In genomic region chr2:91948151-91948509, GRCm38 (mm10) we compare ENCODE assay signal across 7 mouse cellular contexts. TPM values are rescaled to one million over a fixed set of nuclear protein-coding genes. Genes with fewer than 3 reads are reported as not detected.
DNase-seq lines count a peak whose midpoint lies in the region; ATAC-seq and TF ChIP-seq lines count a peak whose summit lies in the region.

No protein-coding gene starts in this region.

- H3K4me2 ChIP-seq in heart, postnatal 0 days (ENCODE audit: low read depth, low read length): peak overlapping the region; percentile 76
- H3K4me2 ChIP-seq in lung, embryonic 14.5 days: peak overlapping the region; percentile 25; the same call in 1 of the 2 replicates

- H3K9me3 ChIP-seq in G1E (replicated peaks): no peaks in the 10 kb centered on the region
- no peaks in the 10 kb centered on the region for H3K9me3 ChIP-seq in heart, postnatal 0 days (replicated peaks; ENCODE audit: control insufficient read depth, low read length)
- H3K9me3 ChIP-seq in lung, embryonic 14.5 days (ENCODE audit: low read depth, low read length): no peaks in the 10 kb centered on the region

- H3K4me3 ChIP-seq in C2C12 (ENCODE audit: insufficient read depth, poor library complexity, severe bottlenecking) (no peak overlapping the region), G1E (ENCODE audit: low read depth, low read length) (peak overlapping the region; percentile 77)
- H3K4me3 ChIP-seq in heart, postnatal 0 days (ENCODE audit: low read depth, low read length): peak overlapping the region; percentile 6; the same call in 1 of the 2 replicates
- H3K4me3 ChIP-seq in lung, embryonic 14.5 days (ENCODE audit: low read depth, low read length): no peak overlapping the region

- peak; percentile 12; the same call in 1 of the 2 replicates for ATAC-seq in G1E (ENCODE audit: extremely low read depth, insufficient number of reproducible peaks, low FRiP score, poor library complexity, severe bottlenecking)
- no peak for ATAC-seq in heart, postnatal 0 days (ENCODE audit: insufficient read depth, low read depth)
- no peak for ATAC-seq in lung, embryonic 14.5 days (ENCODE audit: insufficient read depth)
- ATAC-seq in frontal cortex, adult (ENCODE audit: low TSS enrichment): no peak

- peak overlapping the region; percentile 44; the same call in 1 of the 2 replicates for H3K9ac ChIP-seq in heart, postnatal 0 days (replicated peaks; ENCODE audit: low read depth, low read length)
- no peak overlapping the region for H3K9ac ChIP-seq in lung, embryonic 14.5 days

- TF ChIP-seq CTCF in C2C12 (IDR thresholded peaks at IDR 0.05; ENCODE audit: control insufficient read depth, insufficient read depth, insufficient read length): no peak
- TF ChIP-seq CTCF in G1E (IDR thresholded peaks at IDR 0.05; ENCODE audit: low read depth, low read length): no peak
- TF ChIP-seq CTCF in heart, postnatal 0 days (IDR thresholded peaks at IDR 0.05; ENCODE audit: low read depth): no peak
- TF ChIP-seq CTCF in lung, embryonic 14.5 days (IDR thresholded peaks at IDR 0.05; ENCODE audit: low read depth): no peak

- DNase-seq in G1E (ENCODE audit: low spot score) (no peak), adipocyte (ENCODE audit: low spot score) (no peak)
- no peak for DNase-seq in heart, postnatal 0 days (ENCODE audit: low spot score)
- DNase-seq in lung, embryonic 14.5 days: no peak
- DNase-seq in right cerebral cortex, adult 18-20 months: no peak

- peaks cover 91% of the 10 kb centered on the region for H3K4me1 ChIP-seq in G1E (ENCODE audit: insufficient read depth, low read depth, low read length)
- H3K4me1 ChIP-seq in heart, postnatal 0 days (ENCODE audit: control insufficient read depth, insufficient read depth): peaks cover 46% of the 10 kb centered on the region
- peaks cover 20% of the 10 kb centered on the region for H3K4me1 ChIP-seq in lung, embryonic 14.5 days (ENCODE audit: insufficient read depth)

- no peaks in the 10 kb centered on the region for H3K27me3 ChIP-seq in C2C12 (ENCODE audit: control insufficient read depth, insufficient read depth, insufficient read length)
- H3K27me3 ChIP-seq in G1E (ENCODE audit: insufficient read depth, low read length): no peaks in the 10 kb centered on the region
- H3K27me3 ChIP-seq in heart, postnatal 0 days (ENCODE audit: control insufficient read depth, insufficient read depth, low read length): no peaks in the 10 kb centered on the region
- no peaks in the 10 kb centered on the region for H3K27me3 ChIP-seq in lung, embryonic 14.5 days (ENCODE audit: insufficient read depth, low read length)

- no peak for TF ChIP-seq EP300 in heart, postnatal 0 days (IDR thresholded peaks at IDR 0.05; ENCODE audit: low read depth)

- peaks cover 72% of the 10 kb centered on the region for H3K79me2 ChIP-seq in C2C12 (ENCODE audit: control insufficient read depth, insufficient read depth)

- H3K27ac ChIP-seq in heart, postnatal 0 days (ENCODE audit: low read depth): peak overlapping the region; percentile 99
- H3K27ac ChIP-seq in lung, embryonic 14.5 days (ENCODE audit: low read depth): peak overlapping the region; percentile 34; the same call in 1 of the 2 replicates

- no peaks in the 10 kb centered on the region for H3K36me3 ChIP-seq in C2C12 (ENCODE audit: control insufficient read depth, insufficient read depth)
- H3K36me3 ChIP-seq in G1E (replicated peaks): peaks cover 78% of the 10 kb centered on the region
- peaks cover 18% of the 10 kb centered on the region for H3K36me3 ChIP-seq in heart, postnatal 0 days (replicated peaks; ENCODE audit: control insufficient read depth, insufficient read depth, low read length)
- peaks cover 10% of the 10 kb centered on the region for H3K36me3 ChIP-seq in lung, embryonic 14.5 days (ENCODE audit: insufficient read depth)

- H3K79me3 ChIP-seq in C2C12 (ENCODE audit: low read depth): peaks cover 19% of the 10 kb centered on the region

- WGBS in heart, postnatal 0 days: 54% methylated on average over 6 of the region's 6 CpGs
- 63% methylated on average over 6 of the region's 6 CpGs for WGBS in lung, embryonic 14.5 days

- peak overlapping the region; percentile 33 for H3ac ChIP-seq in C2C12 (ENCODE audit: control insufficient read depth, insufficient read length, low read depth)

TF ChIP-seq in C2C12, 6 proteins besides CTCF, POLR2A, EP300 and RAD21:
- TF ChIP-seq MYOG (IDR thresholded peaks at IDR 0.05; ENCODE audit: control insufficient read depth, extremely low read depth, insufficient read length) (no peak), USF1 (IDR thresholded peaks at IDR 0.05; ENCODE audit: low read depth) (no peak), MYOD1 (IDR thresholded peaks at IDR 0.05; ENCODE audit: control insufficient read depth, insufficient read length, low read depth) (no peak), FOSL1 (IDR thresholded peaks at IDR 0.05; ENCODE audit: insufficient read depth, low read length, poor library complexity, severe bottlenecking) (no peak), CEBPB (IDR thresholded peaks at IDR 0.05; ENCODE audit: low read depth) (no peak), MAX (IDR thresholded peaks at IDR 0.05) (no peak)

RNA-seq across cellular contexts. Expression of gene Gm9821, which starts 2.6 kb away (rescaled TPM):
- 0.43 TPM for polyA plus RNA-seq in C2C12 (2012; fragmentation: generic; extraction: Trizol)
- total RNA-seq in G1E (2014; fragmentation: Nextera tagmentation): not detected in 2 replicates
- total RNA-seq in G1E (2017): 1.6 and 1.8 TPM in 2 replicates
- polyA plus RNA-seq in G1E (2012): 0.07 and 0.10 TPM in 2 replicates
- not detected in 2 replicates for total RNA-seq in heart, postnatal 0 days (2014; rRNA removed; ENCODE audit: low replicate concordance)
- polyA plus RNA-seq in heart, postnatal 0 days (2015; fragmentation: Nextera tagmentation; extraction: Ambion mirVana): 0.89 and 0.93 TPM in 2 replicates
- 0.34 and 1.1 TPM in 2 replicates for polyA plus RNA-seq in lung, embryonic 14.5 days (2014; fragmentation: Nextera tagmentation; extraction: Ambion mirVana)

RNA-seq across cellular contexts. Expression of gene Mdk, which starts 16.0 kb away (rescaled TPM):
- polyA plus RNA-seq in C2C12 (2012; fragmentation: generic; extraction: Trizol): 0.33 TPM
- total RNA-seq in G1E (2014; fragmentation: Nextera tagmentation): 4.5 and 4.9 TPM in 2 replicates
- 0.76 and 0.81 TPM in 2 replicates for total RNA-seq in G1E (2017)
- polyA plus RNA-seq in G1E (2012): 5.5 and 5.8 TPM in 2 replicates
- total RNA-seq in heart, postnatal 0 days (2014; rRNA removed; ENCODE audit: low replicate concordance): 18.5 and 48.2 TPM in 2 replicates
- polyA plus RNA-seq in heart, postnatal 0 days (2015; fragmentation: Nextera tagmentation; extraction: Ambion mirVana): 100 and 119 TPM in 2 replicates
- polyA plus RNA-seq in lung, embryonic 14.5 days (2014; fragmentation: Nextera tagmentation; extraction: Ambion mirVana): 1,044 and 1,097 TPM in 2 replicates

RNA-seq across cellular contexts. Expression of gene Chrm4, which starts 21.1 kb away (rescaled TPM):
- polyA plus RNA-seq in C2C12 (2012; fragmentation: generic; extraction: Trizol) (0.55 TPM), G1E (2012) (0.04 TPM in 1 of 2 replicates, not detected in the other)
- total RNA-seq in G1E (2014; fragmentation: Nextera tagmentation) (0.60 TPM in 1 of 2 replicates, not detected in the other), G1E (2017) (0.11 and 0.23 TPM in 2 replicates)
- total RNA-seq in heart, postnatal 0 days (2014; rRNA removed; ENCODE audit: low replicate concordance): 0.27 TPM in 1 of 2 replicates, not detected in the other
- polyA plus RNA-seq in heart, postnatal 0 days (2015; fragmentation: Nextera tagmentation; extraction: Ambion mirVana): not detected in 2 replicates
- polyA plus RNA-seq in lung, embryonic 14.5 days (2014; fragmentation: Nextera tagmentation; extraction: Ambion mirVana): 0.22 and 0.33 TPM in 2 replicates

RNA-seq across cellular contexts. Expression of gene Dgkz, which starts 27.5 kb away (rescaled TPM):
- polyA plus RNA-seq in C2C12 (2012; fragmentation: generic; extraction: Trizol): 47.1 TPM
- total RNA-seq in G1E (2014; fragmentation: Nextera tagmentation): 290 and 308 TPM in 2 replicates
- 115 and 146 TPM in 2 replicates for total RNA-seq in G1E (2017)
- polyA plus RNA-seq in G1E (2012): 403 and 416 TPM in 2 replicates
- 77.0 and 77.9 TPM in 2 replicates for total RNA-seq in heart, postnatal 0 days (2014; rRNA removed; ENCODE audit: low replicate concordance)
- 24.0 and 26.2 TPM in 2 replicates for polyA plus RNA-seq in heart, postnatal 0 days (2015; fragmentation: Nextera tagmentation; extraction: Ambion mirVana)
- polyA plus RNA-seq in lung, embryonic 14.5 days (2014; fragmentation: Nextera tagmentation; extraction: Ambion mirVana): 59.2 and 63.9 TPM in 2 replicates

Comparison
In these comparisons a context has a peak if more than half of its experiments do, and no peak if none do; other contexts are left out.
1. H3K4me3 ChIP-seq: peak in G1E (single experiment) and heart, postnatal 0 days (single experiment); none in C2C12 (single experiment) and lung, embryonic 14.5 days (single experiment).
2. RNA of gene Mdk, which starts 16.0 kb away (polyA plus RNA-seq): 1,044 to 1,097 TPM in lung, embryonic 14.5 days and 100 to 119 TPM in heart, postnatal 0 days; 5.5 to 5.8 TPM in G1E and 0.33 TPM in C2C12 (single experiment); every median in the first group is over 10 times any median in the second.